Mouse (Mus musculus) lung, postnatal 36 days (tissue): Measurements from ENCODE around the gene Gcn1l1.

ENCODE experiments used
- DNase-seq: peaks from one replicate; pipeline ENCODE4 v3.0.0; 2022; ENCODE audit warnings: mixed read lengths

Gcn1l1 gene

DNA sequence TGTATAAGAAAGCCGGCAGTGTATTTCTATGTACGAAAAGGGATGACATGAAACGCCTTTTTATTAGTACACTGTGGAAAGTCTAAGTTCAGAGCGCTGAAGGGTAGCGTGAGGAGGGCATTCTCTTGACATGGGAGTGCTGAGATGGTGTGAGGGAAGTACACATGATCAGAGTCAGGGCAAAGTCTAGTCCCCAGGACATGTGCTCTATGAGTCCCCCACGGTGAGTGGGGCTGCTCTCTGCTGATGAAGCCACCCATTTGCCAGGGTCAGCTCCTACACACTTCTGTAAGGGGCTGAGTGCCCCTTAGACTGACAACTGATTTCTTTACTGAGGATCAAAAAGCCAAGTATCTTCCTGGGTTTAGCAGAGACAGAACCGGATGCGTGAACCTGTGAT is 102.2 kb downstream of the Gcn1l1 start:
- no peak for DNase-seq

DNA sequence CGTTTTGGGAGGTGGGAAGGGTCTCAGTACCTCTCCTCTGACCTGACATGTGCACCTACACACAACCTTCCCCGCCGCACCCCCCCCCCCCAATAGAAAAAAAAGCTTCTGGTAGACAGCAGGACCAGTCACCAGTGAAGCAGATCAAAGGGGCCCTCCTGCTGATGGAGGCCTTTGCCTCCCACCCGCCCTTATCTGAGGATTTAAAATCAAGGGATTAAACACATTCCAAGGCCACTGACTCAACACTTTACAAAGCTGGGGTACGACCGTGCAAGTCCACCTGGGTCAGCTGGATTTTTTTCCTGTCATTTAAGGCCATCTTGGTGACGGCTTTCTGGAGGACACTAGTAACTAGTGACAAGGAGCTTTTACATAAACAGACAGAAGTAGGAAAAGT is 102.8 kb downstream of the Gcn1l1 start:
- DNase-seq, result no peak

DNA sequence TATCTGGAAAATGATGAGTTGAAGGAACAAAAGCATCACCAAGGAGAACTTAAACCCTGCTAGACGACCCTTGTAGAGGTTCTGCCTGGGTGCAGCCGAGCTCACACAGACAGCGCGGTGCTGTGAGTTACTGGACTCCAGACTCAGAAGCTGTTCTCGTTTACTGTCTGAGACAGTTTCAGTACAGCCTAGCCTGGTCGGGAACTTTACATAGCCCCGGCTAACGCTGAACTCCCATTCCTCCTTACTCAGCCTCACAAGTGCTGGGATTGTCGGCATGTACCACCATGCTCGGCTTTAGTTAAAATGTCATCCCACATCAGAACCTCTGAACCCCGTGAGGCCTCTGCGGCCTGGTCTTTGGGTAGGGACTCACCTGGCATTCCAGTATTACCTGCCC is 103.9 kb downstream of the Gcn1l1 start:
- DNase-seq, result no peak

DNA sequence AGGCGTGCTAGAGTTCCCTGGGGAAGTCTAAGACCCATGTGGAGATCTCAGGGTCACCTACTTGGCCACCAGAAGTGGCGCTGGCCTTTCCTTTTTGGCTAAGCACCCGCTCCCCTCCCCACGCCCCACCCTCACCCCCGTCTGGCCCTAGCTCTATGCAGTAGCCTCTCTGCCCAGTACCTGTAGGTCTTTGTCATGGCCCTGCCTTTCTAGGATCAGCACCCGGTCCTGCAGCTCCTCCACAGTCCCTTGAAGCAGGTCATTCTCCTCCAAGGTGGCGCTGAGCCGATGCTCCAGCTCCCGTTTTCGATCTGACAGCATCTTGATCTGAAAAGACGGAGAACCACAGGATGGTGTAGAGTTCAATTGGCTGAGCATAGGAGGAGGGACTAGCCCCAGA is 104.9 kb downstream of the Gcn1l1 start:
- no peak for DNase-seq

DNA sequence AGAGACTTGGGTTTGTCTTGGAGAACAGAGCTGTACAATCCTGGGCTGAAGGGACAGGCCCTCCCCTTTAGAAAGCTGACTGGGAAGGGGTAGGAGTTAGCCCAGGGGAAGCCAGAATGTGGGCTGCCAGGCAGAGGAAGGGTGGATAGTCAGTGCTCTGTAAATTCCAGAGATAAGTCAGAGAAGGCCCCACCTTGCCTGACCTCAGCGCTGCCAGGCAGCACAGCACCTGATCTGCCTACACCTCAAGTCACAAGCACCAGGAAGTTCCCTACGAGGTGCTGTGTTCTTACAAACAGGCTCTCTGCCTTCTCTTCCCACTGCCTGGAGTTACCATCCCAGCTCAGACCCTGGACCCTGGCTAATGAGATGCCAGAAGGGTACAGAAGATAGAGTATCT is 105.4 kb downstream of the Gcn1l1 start:
- peak; percentile 15 for DNase-seq

DNA sequence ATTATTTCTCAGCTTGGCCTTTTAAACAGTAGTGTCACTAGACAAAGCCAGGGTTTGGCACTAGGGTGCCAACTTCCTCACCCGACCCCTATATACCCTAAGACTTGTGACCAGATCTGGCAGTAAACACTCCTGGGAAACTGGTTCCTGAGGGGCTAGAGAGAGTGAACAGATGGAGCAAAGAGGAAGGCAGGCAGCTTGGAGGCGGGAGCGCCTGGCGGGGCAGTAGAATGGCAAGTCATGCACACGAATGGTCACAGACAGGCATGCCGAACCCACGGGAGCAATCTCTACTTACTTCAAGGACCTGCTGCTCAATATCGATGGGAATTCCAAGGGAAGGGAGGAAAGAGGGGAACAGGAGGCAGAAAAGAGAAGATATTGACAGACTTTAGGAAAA is 106.8 kb downstream of the Gcn1l1 start:
- no peak for DNase-seq
